Mouse (Mus musculus): ENCODE measurements at regions not wholly inside any gene's neighbourhood (a gene's known extent, or its start where the extent isn't known, plus 50 kb on each side); places are given as distances from the start of the nearest gene placed in this dataset.

DNA sequence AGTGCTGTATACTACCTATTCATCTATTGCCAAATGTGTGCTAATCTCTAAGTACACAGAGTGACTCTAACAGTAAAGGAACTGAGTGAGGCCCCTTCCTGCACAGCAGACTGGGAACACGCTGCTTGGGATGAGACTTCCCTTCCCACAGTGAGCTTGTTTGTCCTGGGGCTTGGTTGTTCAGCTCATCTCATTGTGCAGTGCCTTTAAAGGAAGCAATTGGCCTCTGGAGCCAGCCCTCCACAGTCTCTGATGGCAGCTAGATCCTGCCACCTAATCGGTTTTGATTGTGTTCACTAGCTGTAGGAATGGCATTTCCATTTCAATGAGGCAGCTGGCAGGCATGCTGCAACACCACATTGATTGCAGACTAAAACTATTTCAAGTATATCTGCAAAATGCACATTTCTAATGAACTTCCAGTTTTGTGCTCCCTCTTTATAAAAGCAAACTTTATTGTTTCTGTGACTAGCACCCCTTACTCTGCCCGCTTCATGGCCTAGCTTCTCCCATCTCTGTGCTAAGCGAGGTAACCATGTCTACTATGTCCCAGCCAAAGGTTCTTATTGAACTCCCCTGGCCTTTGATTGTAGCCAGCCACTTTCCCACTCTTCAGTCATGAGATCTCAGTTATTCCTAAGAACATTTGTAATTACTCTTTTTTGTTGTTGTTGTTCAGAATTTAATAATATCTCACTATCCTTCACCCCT lies 123.5 kb downstream of the Anxa5 start:
- Histone ChIP-seq H3K27ac (ENCODE audit: low read depth, low read length) (no peak overlapping the region), H3K4me2 (ENCODE audit: low read depth, low read length, poor library complexity, severe bottlenecking) (no peak overlapping the region), H3K4me1 (ENCODE audit: insufficient read depth, low read length) (no peaks in the 10 kb centered on the region), H3K9me3 (ENCODE audit: low read length) (no peaks in the 10 kb centered on the region), H3K4me3 (ENCODE audit: low read depth, low read length) (no peak overlapping the region), H3K9ac (replicated peaks; ENCODE audit: low read length, poor library complexity, severe bottlenecking) (no peak overlapping the region), H3K27me3 (ENCODE audit: insufficient read depth, low read length) (no peaks in the 10 kb centered on the region), H3K36me3 (ENCODE audit: insufficient read depth, low read length) (no peaks in the 10 kb centered on the region)
- TF ChIP-seq CTCF (IDR thresholded peaks at IDR 0.05), result no peak
- DNase-seq (ENCODE audit: low spot score) (peak; percentile 41), ATAC-seq (ENCODE audit: low FRiP score) (peak; percentile 62)
- WGBS, result 17% methylated on average over 4 of the region's 4 CpGs

DNA sequence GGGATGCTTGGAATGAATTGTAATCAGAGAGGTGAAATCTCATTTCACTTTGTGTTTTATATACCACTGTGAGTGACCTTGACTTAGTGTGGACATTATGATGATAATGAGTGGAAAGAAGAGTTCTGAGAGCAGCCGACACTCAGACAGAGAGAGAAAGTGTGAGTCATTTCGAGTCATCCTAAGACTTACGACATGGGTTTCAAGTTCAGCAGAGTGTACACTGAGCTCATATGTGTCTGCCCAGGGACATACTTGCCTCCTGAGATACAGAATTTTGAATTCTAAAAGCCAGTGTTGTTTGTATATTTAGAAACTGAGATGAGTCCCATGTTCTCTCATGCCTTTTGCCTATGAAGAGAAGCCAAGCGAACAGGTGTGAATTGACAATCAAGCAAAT lies 126.6 kb downstream of the Anxa5 start:
- ATAC-seq (ENCODE audit: low FRiP score) (no peak), DNase-seq (ENCODE audit: low spot score) (no peak)
- Histone ChIP-seq H3K27ac (ENCODE audit: low read depth, low read length) (no peak overlapping the region), H3K4me1 (ENCODE audit: insufficient read depth, low read length) (no peaks in the 10 kb centered on the region), H3K36me3 (ENCODE audit: insufficient read depth, low read length) (no peaks in the 10 kb centered on the region), H3K9ac (replicated peaks; ENCODE audit: low read length, poor library complexity, severe bottlenecking) (no peak overlapping the region), H3K4me3 (ENCODE audit: low read depth, low read length) (no peak overlapping the region), H3K4me2 (ENCODE audit: low read depth, low read length, poor library complexity, severe bottlenecking) (no peak overlapping the region), H3K27me3 (ENCODE audit: insufficient read depth, low read length) (no peaks in the 10 kb centered on the region), H3K9me3 (ENCODE audit: low read length) (no peaks in the 10 kb centered on the region)
- TF ChIP-seq CTCF (IDR thresholded peaks at IDR 0.05), result no peak
- 83% methylated on average over 4 of the region's 4 CpGs for WGBS

DNA sequence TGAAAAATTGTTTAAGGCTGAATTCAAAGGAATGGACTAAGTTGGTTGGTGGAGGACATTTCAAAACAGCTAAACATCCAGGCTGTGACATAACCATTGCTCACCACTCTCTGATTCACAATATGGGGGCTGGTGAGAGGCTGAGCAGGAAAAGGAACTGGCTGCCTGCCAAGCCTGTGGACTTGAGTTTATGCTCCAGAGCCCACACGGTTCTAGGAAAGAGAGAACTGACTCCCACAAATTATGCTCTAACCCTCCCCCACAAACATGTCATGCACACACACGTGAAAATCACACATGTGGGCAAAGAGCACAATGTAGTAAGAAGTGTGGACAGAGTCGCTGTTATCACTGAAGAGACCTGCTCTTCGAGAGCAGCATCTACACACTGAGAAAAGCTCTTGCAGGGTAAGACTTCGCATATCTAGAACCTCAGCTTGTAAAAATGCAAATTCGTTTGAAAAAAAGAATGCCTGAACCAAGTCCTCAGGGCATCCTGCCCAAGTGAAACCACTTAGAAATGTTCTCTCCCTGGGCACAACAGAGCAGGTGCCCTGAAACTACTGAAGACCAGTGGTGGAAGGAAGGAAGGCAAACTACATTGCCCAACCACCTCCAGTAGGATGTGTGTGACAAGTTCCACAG lies 118.9 kb upstream of the Qrfpr start:
- H3K4me2 ChIP-seq (ENCODE audit: low read depth, low read length, poor library complexity, severe bottlenecking), result no peak overlapping the region
- no peaks in the 10 kb centered on the region for H3K36me3 ChIP-seq (ENCODE audit: insufficient read depth, low read length)
- no peaks in the 10 kb centered on the region for H3K27me3 ChIP-seq (ENCODE audit: insufficient read depth, low read length)
- WGBS, result 72% methylated on average over 6 of the region's 6 CpGs
- TF ChIP-seq CTCF (IDR thresholded peaks at IDR 0.05), result no peak
- H3K9me3 ChIP-seq (ENCODE audit: low read length), result no peaks in the 10 kb centered on the region
- H3K9ac ChIP-seq (replicated peaks; ENCODE audit: low read length, poor library complexity, severe bottlenecking), result no peak overlapping the region
- no peak overlapping the region for H3K4me3 ChIP-seq (ENCODE audit: low read depth, low read length)
- DNase-seq (ENCODE audit: low spot score) (peak; percentile 33), ATAC-seq (ENCODE audit: low FRiP score) (no peak)
- H3K4me1 ChIP-seq (ENCODE audit: insufficient read depth, low read length), result no peaks in the 10 kb centered on the region
- no peak overlapping the region for H3K27ac ChIP-seq (ENCODE audit: low read depth, low read length)

DNA sequence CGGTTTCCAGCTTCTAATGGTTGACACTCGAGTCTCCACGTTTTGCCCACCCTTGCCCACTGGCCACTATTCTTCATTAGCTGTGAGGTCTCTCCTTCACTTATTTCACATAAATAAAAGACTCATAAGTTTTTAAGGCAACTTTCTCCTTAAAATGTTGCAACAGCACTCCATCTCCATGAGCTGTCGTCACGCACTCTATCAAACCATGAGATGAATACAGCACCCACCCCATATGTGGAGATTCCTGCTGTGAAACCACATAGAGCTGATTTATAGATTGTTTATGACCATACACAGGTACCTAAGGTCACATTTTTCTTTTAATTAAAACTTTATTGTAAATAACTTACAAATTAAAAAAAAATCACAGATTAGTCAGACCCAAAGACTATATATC lies 117.5 kb upstream of the Qrfpr start:
- H3K4me2 ChIP-seq (ENCODE audit: low read depth, low read length, poor library complexity, severe bottlenecking), result no peak overlapping the region
- 96% methylated on average over 5 of the region's 5 CpGs for WGBS
- no peaks in the 10 kb centered on the region for H3K36me3 ChIP-seq (ENCODE audit: insufficient read depth, low read length)
- H3K9ac ChIP-seq (replicated peaks; ENCODE audit: low read length, poor library complexity, severe bottlenecking), result no peak overlapping the region
- no peaks in the 10 kb centered on the region for H3K9me3 ChIP-seq (ENCODE audit: low read length)
- no peak overlapping the region for H3K4me3 ChIP-seq (ENCODE audit: low read depth, low read length)
- no peaks in the 10 kb centered on the region for H3K27me3 ChIP-seq (ENCODE audit: insufficient read depth, low read length)
- H3K27ac ChIP-seq (ENCODE audit: low read depth, low read length), result no peak overlapping the region
- DNase-seq (ENCODE audit: low spot score) (no peak), ATAC-seq (ENCODE audit: low FRiP score) (no peak)
- TF ChIP-seq CTCF (IDR thresholded peaks at IDR 0.05), result no peak
- H3K4me1 ChIP-seq (ENCODE audit: insufficient read depth, low read length), result no peaks in the 10 kb centered on the region

DNA sequence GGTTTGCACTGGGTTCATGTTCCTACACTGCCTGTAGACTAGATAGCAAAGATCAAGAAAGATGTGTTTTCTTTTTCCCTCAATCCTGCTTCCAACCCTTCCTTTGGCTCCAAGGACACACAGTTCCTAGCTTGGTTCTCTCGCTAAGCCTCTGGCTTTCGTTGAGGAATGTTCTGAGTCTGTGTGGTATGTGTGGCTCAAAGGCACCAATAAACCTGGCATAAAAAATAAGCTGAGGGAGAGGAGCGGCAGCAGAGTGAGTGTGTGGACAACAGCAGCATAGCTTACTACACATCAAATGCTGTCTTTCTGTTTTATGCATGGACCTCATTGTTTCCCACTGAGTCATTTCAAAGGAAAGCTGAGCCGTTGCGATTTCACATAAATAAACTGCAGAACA lies 112.2 kb upstream of the Qrfpr start:
- Histone ChIP-seq H3K9me3 (ENCODE audit: low read length) (no peaks in the 10 kb centered on the region), H3K27me3 (ENCODE audit: insufficient read depth, low read length) (no peaks in the 10 kb centered on the region), H3K27ac (ENCODE audit: low read depth, low read length) (no peak overlapping the region), H3K36me3 (ENCODE audit: insufficient read depth, low read length) (no peaks in the 10 kb centered on the region), H3K4me3 (ENCODE audit: low read depth, low read length) (no peak overlapping the region), H3K4me1 (ENCODE audit: insufficient read depth, low read length) (no peaks in the 10 kb centered on the region), H3K9ac (replicated peaks; ENCODE audit: low read length, poor library complexity, severe bottlenecking) (no peak overlapping the region), H3K4me2 (ENCODE audit: low read depth, low read length, poor library complexity, severe bottlenecking) (no peak overlapping the region)
- no peak for TF ChIP-seq CTCF (IDR thresholded peaks at IDR 0.05)
- no peak for DNase-seq (ENCODE audit: low spot score)
- ATAC-seq (ENCODE audit: low FRiP score), result no peak
- WGBS, result 63% methylated on average over 5 of the region's 5 CpGs

DNA sequence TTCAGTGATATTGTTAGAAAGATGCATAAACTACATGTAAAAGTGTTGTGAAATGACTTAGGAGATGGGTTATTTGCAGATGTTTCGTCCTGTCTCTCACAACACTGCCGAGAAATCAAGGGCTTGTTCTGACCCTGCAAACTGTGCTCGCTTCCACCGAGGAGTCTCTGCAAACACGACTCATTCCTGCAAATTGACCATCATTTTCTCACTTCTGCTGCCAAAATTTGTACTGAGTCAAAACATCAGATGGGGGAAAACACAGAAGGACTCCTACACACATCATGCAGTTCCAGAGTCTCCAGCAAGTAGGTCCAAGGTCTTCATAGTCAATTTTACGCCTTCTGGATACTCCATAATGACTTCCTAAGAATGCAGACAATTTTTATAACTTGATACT lies 109.9 kb upstream of the Qrfpr start:
- no peak overlapping the region for H3K27ac ChIP-seq (ENCODE audit: low read depth, low read length)
- no peak for DNase-seq (ENCODE audit: low spot score)
- H3K4me1 ChIP-seq (ENCODE audit: insufficient read depth, low read length), result no peaks in the 10 kb centered on the region
- no peaks in the 10 kb centered on the region for H3K36me3 ChIP-seq (ENCODE audit: insufficient read depth, low read length)
- H3K27me3 ChIP-seq (ENCODE audit: insufficient read depth, low read length), result no peaks in the 10 kb centered on the region
- 91% methylated on average over 6 of the region's 6 CpGs for WGBS
- TF ChIP-seq CTCF (IDR thresholded peaks at IDR 0.05), result no peak
- H3K9ac ChIP-seq (replicated peaks; ENCODE audit: low read length, poor library complexity, severe bottlenecking), result no peak overlapping the region
- H3K4me3 ChIP-seq (ENCODE audit: low read depth, low read length), result no peak overlapping the region
- H3K9me3 ChIP-seq (ENCODE audit: low read length), result no peaks in the 10 kb centered on the region
- no peak for ATAC-seq (ENCODE audit: low FRiP score)
- H3K4me2 ChIP-seq (ENCODE audit: low read depth, low read length, poor library complexity, severe bottlenecking), result no peak overlapping the region

Measured in midbrain, postnatal 0 days (tissue).